Mouse (Mus musculus): ENCODE results near the gene Grxcr1.

Gene Grxcr1

DNA sequence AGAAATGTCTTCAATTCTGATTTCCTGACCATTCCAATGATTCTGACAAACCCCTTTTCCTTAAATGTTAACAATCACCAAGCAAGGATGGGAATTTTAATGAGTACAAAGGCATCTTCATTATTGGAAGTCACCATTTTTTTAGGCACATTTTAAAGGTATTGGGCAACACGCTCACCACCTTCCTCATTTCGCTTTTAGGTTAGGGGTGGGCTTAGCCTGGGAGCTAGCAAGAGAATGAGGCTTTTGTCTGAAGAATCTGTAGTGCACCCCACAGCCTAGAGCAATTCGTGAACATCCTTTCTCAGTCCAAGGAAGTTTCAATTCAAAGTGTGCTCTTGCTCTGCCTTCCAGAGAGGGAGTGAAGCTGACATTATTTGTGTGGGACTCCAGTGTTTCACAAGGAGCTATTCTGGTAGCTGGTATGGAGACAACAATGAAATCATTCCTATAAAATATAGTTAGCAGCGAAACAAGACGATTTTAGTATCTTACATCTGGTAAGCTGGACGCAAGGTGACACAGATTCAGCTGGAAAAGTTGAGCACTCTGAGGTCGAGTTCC lies 55.0 kb downstream of the Grxcr1 start:
- no peak for DNase-seq (ENCODE audit: extremely low read depth, insufficient read length, low spot score)

GRCm38 (mm10) chr5:68087174-68087573 lies 55.5 kb downstream of the Grxcr1 start:
- no peak for DNase-seq (ENCODE audit: extremely low read depth, insufficient read length, low spot score)

DNA sequence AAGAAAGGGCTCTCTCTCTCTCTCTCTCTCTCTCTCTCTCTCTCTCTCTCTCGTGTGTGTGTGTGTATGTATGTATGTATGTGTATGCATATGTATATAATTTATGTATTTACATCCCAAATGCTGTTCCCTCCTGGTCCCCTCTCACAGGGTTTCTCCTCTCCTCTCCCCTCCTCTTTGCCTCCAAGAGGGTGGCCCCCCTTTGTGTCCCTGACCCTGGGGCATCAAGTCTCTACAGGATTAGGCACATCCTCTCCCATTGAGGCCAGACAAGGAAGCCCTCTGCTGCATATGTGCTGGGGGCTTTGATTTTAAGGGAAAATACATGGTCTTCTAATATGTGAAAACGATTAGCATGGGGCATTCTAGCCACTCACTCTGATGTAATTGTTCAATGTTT lies 61.5 kb downstream of the Grxcr1 start:
- DNase-seq (ENCODE audit: extremely low read depth, insufficient read length, low spot score), result no peak

DNA sequence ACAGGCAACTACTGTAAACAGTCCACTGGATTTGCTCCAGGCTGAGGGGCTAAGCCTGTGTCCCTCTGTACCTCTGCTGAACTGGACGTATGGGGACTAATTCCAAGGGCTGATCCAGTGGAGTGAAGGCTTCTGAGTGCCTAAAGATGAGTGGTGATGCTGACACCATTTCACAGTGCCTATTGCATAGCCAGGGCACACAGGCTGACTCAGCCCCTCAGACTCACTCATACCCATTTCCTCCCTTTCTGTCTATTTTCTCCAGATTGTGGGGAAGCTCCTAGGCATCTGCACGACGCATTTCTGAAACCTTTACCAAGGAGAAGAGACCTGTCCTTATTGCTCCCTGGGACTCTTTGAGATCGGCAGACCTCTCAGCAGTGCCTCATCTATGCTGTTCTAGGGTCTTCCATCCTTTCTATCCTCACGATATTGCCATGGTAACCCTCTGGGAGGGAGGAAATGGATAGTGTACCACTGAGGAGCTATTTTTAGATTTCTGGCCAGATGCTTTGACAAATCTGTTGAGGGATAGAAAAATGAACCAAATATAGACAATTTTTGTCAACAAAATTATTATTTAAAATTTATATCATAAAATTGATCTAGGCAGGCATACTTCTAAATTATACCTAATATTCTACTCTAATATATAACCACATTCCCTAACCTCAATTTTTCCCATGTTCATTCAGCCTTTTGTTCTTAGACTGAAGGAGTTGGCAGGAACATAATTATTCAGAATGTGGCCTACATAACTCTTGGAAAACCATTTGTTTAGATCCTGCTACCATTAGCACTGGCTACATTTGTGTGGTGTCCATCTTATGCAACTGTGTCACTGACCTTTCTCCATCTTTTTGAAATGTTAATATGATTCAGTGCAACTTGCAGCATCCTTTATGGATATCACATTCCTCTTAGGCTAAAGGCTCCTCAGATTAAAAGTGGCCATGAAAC lies 66.3 kb downstream of the Grxcr1 start:
- DNase-seq (ENCODE audit: extremely low read depth, insufficient read length, low spot score), result no peak

DNA sequence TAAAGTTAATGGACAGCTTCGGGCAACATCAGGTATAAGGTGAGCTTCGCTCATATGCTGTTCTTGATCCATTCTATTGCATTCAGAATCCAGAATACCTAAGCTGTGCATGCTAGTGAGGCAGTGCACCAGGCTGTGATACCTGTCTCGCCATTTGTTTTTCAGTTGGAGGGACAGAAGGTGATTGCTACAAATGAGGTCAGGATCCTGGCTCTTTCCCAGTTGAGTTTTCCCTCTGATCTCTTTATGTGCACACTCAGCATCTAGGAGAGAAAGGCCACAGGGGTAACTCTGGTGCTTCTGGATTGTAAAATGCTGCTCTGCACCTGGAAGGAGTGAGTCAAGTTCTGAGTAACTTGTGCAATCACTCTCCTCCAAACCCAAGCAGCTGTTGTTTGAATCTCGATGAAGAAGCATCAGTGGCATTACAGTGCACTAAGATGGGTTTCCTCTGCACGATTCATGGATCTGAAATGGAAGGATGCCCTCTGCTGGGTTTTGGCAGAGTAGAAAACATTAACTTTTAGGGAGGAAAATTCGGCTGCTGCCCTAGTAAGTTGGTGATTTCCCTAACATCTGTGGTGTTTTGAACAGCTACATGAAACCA lies 80.9 kb downstream of the Grxcr1 start:
- no peak for DNase-seq (ENCODE audit: extremely low read depth, insufficient read length, low spot score)

- DNase-seq (ENCODE audit: extremely low read depth, insufficient read length, low spot score), result no peak
Measured at GRCm38 (mm10) chr5:68120880-68121279, 89.2 kb downstream of the Grxcr1 start.

DNA sequence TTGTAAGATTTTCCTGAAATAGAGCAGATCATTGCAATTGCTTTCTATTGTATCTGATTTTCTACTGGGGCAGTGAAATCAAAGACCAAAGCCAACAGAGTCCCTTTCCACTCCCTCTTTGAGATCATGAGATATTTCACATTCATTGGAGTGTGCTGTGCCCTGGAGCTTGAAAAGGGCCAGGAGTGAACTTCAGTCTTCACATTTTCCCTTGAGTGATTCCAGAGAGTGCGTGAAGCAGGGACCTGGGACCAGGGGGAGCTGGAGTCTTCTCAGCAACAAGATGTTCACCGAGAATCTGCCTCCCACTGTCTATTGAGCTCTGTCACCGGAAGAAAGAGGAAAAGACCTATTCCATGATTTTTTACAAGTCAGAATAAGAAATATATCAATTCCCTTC lies 91.2 kb downstream of the Grxcr1 start:
- DNase-seq (ENCODE audit: extremely low read depth, insufficient read length, low spot score), result no peak

DNA sequence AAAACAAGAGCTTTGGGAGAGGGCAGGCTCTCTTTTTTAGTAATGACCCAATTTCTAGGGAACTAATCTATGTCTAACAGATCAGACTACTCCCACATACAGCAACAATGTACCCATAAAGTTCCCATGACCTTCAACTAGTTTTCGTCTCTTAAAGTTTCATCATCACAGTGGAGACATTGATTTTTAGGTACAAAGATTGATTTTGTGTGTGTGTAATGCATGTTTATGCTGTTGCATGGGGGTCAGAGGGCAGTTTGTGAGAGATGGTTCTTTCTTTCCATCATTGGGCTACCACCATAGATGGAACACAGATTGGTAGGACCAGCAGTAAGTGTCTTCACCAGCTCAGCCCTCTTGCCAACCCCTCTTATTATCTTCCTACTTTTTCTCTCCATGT lies 93.8 kb downstream of the Grxcr1 start:
- no peak for DNase-seq (ENCODE audit: extremely low read depth, insufficient read length, low spot score)

DNA sequence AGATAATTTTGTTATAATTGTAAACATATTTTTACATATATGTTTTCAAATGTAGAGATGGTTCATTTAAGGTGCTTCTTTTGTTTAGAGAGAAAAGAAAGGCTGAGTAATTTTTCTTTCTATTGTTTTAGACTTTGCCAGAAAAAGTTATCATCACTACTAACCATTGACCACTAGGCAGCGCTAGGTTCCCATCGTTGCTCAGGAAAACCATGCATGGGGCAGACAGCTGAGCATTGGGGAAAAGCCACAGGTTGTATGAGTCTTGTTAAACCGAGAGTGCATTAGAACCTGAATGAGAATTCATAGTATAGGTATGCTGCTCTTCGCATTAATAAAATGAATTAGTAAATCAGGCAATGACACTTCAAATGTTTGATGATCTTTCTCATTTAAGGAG lies 96.8 kb downstream of the Grxcr1 start:
- DNase-seq (ENCODE audit: extremely low read depth, insufficient read length, low spot score), result no peak

DNA sequence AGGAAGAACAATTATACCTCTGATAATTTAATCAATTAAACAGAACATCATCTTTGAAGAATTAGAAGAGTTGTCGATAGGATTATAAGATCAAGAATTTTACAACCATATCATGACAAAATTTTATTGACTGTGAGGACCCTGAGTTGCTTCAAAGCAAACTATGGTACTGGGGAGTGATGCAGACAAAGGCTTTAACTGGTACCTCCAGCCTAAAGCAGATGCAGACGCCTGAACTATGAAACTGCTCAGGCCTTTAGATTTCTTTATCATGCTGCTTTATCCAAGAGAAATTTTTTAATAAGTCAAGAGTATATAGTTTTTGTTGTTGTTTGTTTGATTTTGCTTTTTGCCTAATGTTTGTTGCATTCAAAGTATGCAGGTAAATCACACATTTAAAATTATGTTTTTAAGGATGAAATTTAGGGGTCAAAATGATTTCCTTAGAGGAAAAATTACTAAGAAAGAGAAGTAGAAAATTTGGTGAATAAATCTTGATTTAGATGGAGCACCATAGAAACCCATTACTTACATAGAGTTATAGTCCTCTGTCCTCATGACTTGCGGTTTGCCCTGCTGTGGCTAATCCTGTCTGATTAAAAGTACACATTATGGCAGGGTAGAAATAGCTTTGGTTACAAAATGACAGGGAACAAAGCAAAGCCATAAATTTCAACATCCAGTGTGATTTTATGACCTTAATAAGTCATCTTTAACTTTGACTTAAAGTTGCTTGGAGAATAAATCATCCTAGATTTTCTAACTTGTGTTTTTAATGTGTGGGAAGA lies 97.4 kb downstream of the Grxcr1 start:
- no peak for DNase-seq (ENCODE audit: extremely low read depth, insufficient read length, low spot score)

- DNase-seq (ENCODE audit: extremely low read depth, insufficient read length, low spot score), result no peak
Measured at GRCm38 (mm10) chr5:68146818-68147217, 115.2 kb downstream of the Grxcr1 start.

GRCm38 (mm10) chr5:68149946-68150345 lies 118.3 kb downstream of the Grxcr1 start:
- no peak for DNase-seq (ENCODE audit: extremely low read depth, insufficient read length, low spot score)

DNA sequence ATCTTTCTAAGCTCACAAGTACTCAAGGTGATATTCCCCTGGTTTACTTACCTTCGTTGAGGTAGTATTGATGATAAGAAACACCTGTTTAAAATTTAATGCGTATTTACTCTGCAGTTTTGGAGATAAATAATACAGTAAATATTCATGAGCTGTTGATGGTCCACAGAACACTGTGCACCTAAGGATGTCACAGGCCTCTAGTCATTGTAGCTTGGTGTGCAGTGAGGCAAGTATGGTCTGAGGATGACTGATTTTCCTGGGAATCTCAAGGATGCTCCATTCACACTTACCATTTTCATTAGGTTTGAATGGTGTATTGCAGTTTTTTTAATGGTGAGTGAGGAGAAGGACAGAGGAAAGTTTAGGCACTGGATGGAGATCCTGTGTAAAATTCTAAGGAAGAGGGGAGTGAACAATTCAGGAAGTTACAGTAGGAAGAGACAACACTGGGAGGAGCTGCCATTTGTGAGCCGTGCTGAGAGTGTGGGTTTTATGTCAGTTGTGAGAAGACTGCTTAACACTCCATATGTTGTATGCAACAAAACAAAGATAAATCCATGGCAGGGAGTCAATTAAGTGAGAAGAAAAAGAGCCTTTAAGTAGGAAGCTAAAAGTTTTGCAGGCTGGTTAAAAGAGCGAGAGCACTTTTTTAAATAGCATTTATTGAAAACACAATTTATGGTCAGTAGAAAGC lies 118.9 kb downstream of the Grxcr1 start:
- no peak for DNase-seq (ENCODE audit: extremely low read depth, insufficient read length, low spot score)

DNA sequence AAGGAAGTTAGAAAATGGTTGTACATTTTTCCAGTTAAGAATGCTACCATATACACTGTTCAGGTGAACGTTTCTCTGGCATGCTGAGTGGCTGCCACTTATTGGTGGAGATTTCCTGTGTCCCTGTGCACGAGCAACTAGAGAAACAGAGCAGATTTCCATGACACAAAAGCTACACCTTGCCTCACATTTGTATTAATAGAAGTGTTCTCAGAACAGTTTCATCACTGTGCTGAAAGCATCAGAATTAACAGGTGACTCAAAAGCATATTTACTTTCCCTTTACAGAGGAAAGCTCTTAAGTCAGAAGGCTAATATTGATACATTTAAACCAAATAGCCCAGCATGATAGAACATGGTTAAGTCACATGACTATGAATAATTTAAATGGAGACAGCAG lies 130.9 kb downstream of the Grxcr1 start:
- DNase-seq (ENCODE audit: extremely low read depth, insufficient read length, low spot score), result no peak

DNA sequence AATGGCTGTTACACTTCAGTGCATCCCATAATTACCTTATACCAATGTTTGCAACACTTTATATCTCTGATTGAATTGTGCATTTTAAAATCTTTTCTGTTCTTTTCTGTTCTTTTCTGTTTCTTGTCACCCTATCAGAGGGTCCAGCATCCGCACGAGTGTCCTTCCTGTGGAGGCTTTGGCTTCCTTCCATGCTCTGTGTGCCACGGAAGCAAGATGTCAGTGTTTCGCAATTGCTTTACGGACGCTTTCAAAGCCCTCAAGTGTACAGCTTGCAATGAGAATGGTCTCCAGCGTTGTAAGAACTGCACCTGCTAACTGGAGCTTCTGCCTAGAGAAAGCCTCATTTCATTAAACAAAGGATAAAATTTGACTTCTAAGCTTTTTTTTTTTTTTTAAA lies 134.3 kb downstream of the Grxcr1 start:
- no peak for DNase-seq (ENCODE audit: extremely low read depth, insufficient read length, low spot score)

Data from 3134 (cell line).